Mouse (Mus musculus) frontal cortex, postnatal 10 days (tissue): Measurements from ENCODE around the gene Sh3glb2.

Experiments used
- DNase-seq, 2 experiments: peaks; one replicate each; pipeline ENCODE4 v3.0.0; 2022; ENCODE audit warnings: low spot score in 2 of 2, mixed read lengths in 1 of 2

The Sh3glb2 gene

GRCm38 (mm10) chr2:30380564-30381376, 21.6 kb upstream of the Sh3glb2 start:
- no peak for DNase-seq

DNA sequence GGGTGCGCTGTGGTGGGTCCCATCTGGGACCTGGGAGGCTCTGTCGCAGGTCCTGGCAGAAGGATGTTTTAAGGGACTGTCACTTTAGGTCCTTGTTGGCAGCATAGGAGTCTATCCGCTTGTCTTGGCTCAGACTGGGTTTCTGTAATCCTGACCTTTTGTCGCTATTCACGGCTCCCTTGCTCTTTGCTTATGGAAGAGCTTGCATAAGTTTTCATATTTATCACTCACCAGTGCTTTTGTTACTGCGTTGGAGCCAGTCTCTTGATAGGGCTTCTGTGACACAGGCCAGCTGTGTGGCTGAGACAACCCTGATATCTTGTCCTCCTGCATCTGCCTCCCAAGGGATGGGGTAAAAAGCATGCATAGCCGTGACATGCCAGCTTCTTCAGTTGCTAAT, 20.2 kb upstream of the Sh3glb2 start:
- no peak for DNase-seq

DNA sequence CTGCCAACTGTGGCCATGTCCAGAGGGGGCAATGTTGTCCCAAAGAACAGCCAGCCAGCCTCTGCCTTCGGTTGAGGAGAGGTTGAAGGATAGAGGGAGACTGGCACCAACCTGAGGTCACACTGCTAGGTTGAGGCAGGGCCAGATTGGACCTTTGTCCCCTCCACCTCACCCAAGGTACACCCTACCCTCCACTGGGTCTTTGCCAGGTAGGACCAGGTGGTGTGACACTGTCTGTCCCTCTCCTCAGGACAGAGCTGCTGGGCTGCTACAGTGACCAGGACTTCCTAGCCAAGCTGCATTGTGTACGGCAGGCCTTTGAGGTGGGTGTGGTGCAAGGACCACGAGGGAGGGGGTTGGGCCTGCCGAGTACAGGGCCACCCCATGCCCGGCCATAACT, 18.6 kb upstream of the Sh3glb2 start:
- DNase-seq: no peak

GRCm38 (mm10) chr2:30375893-30376292, 16.8 kb upstream of the Sh3glb2 start:
- no peak for DNase-seq

- no peak for DNase-seq
Observed at GRCm38 (mm10) chr2:30372726-30373125, 13.6 kb upstream of the Sh3glb2 start.

DNA sequence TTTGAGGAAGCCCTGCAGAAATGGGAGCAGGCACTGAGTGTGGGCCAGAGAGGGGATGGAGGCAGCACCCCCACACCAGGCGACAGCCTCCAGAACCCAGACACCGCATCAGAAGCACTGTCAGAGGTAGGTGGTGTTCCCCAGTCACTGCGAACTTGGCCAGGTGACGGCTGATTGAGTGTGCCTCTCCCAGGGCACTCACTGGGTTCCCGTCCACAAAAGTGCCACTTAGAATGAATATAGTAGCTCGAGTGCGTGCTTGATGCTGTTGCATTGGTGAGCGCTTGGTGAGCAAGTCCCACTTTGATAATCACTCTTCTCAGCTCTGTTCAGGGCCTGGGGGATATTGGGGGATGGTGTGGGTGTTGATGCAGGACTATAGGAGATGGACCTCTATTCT, 12.4 kb upstream of the Sh3glb2 start:
- no peak for DNase-seq

DNA sequence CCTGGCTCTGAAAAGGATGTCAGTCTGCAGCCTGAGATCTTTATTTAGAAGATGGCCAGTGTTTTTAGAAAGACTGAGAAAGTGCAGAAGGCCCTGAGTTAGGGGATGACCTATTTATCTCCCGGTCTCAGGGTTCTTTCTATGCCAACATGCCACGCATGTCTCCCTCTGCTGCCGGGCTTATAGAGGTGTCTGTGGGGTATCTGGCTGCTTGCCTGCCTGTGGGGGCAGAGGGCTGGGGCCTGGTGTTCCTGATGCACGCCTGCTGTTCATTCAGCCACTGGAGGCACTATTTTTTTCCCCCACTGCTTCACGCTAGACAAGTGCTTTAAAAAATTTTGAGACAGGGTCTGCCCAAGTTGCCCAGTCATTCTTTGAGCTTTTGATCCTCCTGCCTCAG, 7.1 kb upstream of the Sh3glb2 start:
- no peak for DNase-seq

DNA sequence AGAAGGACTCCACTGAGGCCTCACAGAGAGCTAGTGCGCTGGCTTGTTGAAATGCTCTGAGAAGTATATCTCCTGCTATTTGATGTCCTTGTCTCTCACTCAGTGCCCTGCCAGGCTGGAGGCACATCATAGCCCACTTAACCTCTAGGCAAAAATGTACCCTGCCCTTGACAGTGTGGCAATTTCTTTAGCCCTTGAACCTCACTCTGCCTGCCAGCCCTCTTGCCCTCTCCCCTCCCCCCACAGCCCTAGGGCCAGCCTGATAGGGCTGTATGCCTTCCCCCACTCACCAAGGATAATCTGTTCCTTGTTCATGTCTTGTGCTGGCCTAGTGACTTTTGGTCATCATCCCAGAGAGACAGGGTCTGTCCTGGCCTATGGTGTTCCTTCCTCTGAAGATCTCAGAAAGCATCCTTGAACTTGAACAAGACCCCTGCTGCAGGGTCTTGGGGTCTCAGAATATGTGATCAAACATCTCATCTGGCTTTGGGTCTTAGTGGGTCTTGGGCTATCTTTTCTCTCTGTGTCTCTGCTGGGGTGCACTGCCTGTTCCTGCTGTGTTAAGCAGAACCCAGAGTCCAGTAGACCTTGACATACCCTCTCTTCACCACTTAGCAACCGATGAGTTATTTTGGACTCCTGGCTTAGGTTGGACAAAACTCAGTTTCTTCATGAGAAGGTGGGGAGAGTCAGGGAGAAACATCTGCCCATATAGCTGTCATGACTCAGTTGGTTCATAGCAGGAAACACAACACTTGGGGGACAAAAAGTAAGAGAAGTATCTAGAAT, 6.3 kb upstream of the Sh3glb2 start:
- no peak for DNase-seq

DNA sequence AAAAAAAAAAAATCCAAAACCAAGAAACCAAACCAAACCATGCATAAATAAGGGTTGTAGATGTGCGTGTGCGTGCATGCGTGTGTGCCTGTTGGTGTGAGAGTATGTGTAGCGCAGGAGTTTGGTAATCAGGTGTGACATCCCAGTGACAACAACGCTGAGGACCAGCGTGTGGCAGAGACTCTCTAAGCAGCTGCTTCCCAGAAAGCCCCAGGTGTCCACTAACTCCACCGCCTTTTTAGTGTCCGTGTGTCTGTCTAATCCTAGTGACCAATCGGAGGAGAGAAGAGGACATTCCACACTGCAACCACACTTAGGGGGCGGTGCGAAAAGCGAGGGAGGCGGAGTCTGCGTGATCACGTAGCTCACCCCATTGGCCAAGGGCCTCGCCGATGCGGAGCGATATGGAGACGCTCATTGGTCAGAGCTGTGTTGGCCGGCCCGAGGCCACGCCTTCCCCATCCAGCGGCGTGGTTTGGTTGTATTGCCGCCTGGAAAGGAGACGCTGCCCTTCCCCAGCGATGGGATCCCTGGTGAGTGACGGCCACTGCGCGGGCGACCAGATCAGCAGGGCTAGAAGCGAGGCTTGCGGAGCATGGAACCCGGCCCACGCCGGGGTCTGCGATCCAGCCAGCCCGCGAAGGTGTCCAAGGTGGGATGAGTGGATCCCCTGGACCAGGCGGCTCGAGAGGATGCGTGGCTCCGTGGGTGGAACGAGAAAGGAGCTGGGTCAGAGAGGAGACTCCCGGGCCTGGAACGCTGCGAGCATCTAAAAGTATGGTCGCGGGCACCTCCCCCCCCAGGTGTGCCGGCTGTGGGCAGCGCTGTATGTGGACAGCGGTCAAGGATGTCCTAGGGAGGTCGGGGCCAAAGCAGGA, 4.9 kb upstream of the Sh3glb2 start, which contains the start of gene Miga2:
Gene Miga2 (plus strand): TSS at position 461 of the 878 bp plus-strand sequence.
- DNase-seq: peak; percentile 98 to 99

- no peak for DNase-seq
Observed at GRCm38 (mm10) chr2:30362865-30363264, 3.7 kb upstream of the Sh3glb2 start.

DNA sequence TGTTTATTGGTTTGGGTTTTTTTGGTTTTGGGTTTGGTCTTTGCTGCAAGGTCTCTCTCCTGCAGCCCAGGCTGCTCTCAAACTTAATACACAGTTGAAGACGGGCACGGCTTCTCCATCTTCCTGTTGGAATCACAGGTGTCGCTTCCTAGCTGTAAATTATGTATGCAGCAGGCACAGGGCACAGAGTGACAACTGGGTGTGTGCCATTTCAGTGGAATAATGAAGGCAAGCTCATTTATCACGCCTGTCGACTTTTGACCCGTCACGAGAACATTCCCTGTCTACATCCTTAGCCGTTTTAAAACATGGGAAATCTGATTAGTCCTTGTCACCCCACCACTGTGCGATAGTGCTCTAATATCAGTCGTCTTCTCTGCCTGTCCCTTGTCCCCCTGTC, 1.5 kb upstream of the Sh3glb2 start:
- no peak for DNase-seq

- peak in 1 of 2 experiments; percentile 47 for DNase-seq
Observed at GRCm38 (mm10) chr2:30357552-30358510, 1.3 kb downstream of the Sh3glb2 start.

DNA sequence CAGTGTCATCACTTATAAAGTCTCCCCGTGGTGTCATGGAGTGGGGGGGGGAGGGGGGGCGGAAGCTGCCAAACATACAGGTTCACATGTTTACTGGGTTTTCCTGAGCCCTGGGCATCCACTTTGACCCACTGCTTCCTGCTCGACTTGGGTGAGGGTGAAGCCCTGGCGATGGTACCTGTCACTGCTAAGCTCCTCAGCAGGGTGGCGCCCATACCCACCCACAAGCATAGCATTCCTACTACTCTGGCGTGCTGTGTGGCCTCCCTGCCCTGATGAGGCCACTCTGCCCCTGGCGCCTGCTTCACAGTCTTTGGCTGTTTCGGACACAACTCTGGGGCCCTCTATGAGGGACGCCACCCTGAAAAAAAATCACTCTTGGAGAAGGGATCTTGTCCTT, 2.2 kb downstream of the Sh3glb2 start:
- DNase-seq: no peak

- no peak for DNase-seq
Observed at GRCm38 (mm10) chr2:30356266-30356665, 2.9 kb downstream of the Sh3glb2 start.

DNA sequence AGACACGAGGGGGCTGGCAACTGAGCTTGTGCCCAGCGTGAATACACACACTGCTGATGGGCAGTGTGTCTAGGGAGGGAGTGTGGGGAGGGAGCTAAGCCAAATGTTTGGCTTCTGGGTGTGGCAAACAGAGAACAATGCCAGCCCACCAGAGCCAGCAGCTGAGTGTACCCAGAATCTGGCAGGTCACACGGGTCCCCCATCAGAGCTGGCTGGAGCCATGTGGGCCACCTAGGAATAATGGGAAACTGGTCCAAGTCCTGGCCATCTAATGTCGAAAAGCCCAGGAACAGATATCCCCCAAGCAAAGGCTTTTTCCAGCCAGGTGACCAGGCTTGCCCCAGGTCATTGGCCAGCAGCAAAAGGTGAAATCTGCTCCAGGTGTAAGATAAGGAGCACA, 3.3 kb downstream of the Sh3glb2 start:
- DNase-seq: no peak

GRCm38 (mm10) chr2:30351149-30351548, 8.0 kb downstream of the Sh3glb2 start:
- no peak for DNase-seq

DNA sequence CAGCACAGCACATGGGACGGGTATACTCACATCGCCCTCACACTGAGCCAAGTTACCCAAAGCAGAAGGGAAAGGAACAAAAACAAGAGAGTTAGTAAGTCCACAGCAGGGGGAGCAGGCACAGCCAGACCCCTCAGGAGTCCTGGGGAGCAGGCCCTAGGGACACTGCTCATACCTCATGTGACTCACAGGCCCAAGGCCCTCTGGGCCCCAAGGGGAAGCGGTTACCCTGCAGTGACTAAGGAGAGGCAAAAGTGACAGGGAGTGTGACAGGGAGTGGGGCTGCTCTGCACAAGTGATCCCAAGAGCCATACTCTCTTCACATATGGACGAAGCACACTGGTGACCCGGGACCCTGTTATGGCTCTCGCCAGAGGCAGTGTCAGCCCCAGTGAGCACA, 9.9 kb downstream of the Sh3glb2 start:
- DNase-seq: no peak

DNA sequence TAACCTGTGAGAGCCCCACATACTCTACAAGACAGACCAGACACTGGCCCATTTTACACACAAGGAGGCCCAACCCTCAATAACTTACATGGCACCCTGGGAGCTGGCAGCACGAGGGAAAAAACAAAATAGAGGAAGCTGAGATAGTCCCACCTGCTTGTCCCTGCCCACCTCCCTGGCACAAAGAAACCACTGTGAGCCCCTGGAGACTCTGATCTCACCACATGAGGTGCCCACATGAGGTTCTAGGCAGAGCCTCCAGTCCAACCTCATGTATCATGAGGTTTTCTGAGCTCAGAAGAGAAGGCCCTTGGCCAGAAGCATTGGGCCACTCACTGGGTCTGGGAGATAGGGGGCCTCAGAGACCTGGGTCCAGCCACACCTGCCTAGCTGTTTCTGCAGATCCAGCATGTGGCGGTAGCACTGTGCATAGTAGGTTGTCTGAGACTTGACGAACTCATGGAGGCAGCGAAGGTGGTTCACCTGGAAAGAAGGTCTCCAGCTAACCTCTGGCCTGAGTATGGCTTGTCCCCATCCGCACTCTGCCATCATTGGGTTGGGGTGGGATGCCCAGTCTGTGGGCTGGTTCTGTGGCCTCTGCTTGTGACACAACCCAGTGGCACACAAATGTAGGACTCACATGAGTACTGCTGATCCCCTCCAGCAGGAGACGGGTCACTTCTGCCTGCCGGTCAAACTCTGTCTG, 13.0 kb downstream of the Sh3glb2 start:
- no peak for DNase-seq

- DNase-seq: no peak
Observed at GRCm38 (mm10) chr2:30343601-30344137, 15.5 kb downstream of the Sh3glb2 start.

- DNase-seq: no peak
Observed at GRCm38 (mm10) chr2:30342544-30342943, 16.6 kb downstream of the Sh3glb2 start.
